Mouse (Mus musculus) CD4-positive helper T cell, adult 2 months (primary cell): ENCODE measurements around the gene D630045J12Rik.

Experiments used
- DNase-seq: peaks from one replicate; pipeline ENCODE4 v3.0.0-alpha.2; 2012; ENCODE audit warnings: low read depth, missing footprints, low spot score

D630045J12Rik gene

GRCm38 (mm10) chr6:38253736-38254641 lies at the start of gene D630045J12Rik:
Gene D630045J12Rik, minus strand, starts transcription at chr6:38254009.
- peak; percentile 60 for DNase-seq

GRCm38 (mm10) chr6:38298761-38299401 lies 45.1 kb upstream of the D630045J12Rik start, which contains the start of gene Zc3hav1l:
Gene Zc3hav1l, minus strand, starts transcription at chr6:38299259.
- peak; percentile 59 for DNase-seq

- no peak for DNase-seq
Observed at GRCm38 (mm10) chr6:38298246-38298635, 44.4 kb upstream of the D630045J12Rik start.

GRCm38 (mm10) chr6:38297580-38298245 lies 43.9 kb upstream of the D630045J12Rik start:
- no peak for DNase-seq

GRCm38 (mm10) chr6:38293708-38294107 lies 39.9 kb upstream of the D630045J12Rik start:
- DNase-seq, result no peak

- DNase-seq, result no peak
Observed at GRCm38 (mm10) chr6:38292871-38293646, 39.2 kb upstream of the D630045J12Rik start.

- DNase-seq, result no peak
Observed at GRCm38 (mm10) chr6:38284422-38284821, 30.6 kb upstream of the D630045J12Rik start.

- no peak for DNase-seq
Observed at GRCm38 (mm10) chr6:38264466-38264865, 10.7 kb upstream of the D630045J12Rik start.

- DNase-seq, result no peak
Observed at GRCm38 (mm10) chr6:38263393-38264159, 9.8 kb upstream of the D630045J12Rik start.

GRCm38 (mm10) chr6:38261877-38262276 lies 8.1 kb upstream of the D630045J12Rik start:
- no peak for DNase-seq

GRCm38 (mm10) chr6:38257506-38257905 lies 3.7 kb upstream of the D630045J12Rik start:
- no peak for DNase-seq

- DNase-seq, result no peak
Observed at GRCm38 (mm10) chr6:38256793-38257192, 3.0 kb upstream of the D630045J12Rik start.

- DNase-seq, result no peak
Observed at GRCm38 (mm10) chr6:38255794-38256193, 2.0 kb upstream of the D630045J12Rik start.

GRCm38 (mm10) chr6:38252766-38253735 lies 758 bp downstream of the D630045J12Rik start:
- DNase-seq, result no peak

- peak; percentile 14 for DNase-seq
Observed at GRCm38 (mm10) chr6:38252139-38252538, 1.7 kb downstream of the D630045J12Rik start.

GRCm38 (mm10) chr6:38251464-38251863 lies 2.3 kb downstream of the D630045J12Rik start:
- DNase-seq, result no peak

GRCm38 (mm10) chr6:38247362-38247761 lies 6.4 kb downstream of the D630045J12Rik start:
- no peak for DNase-seq

- DNase-seq, result no peak
Observed at GRCm38 (mm10) chr6:38244806-38245205, 9.0 kb downstream of the D630045J12Rik start.

GRCm38 (mm10) chr6:38244167-38244566 lies 9.6 kb downstream of the D630045J12Rik start:
- no peak for DNase-seq
